Mouse (Mus musculus) gastrocnemius, postnatal 14 days (tissue): Measurements from ENCODE around the gene Car15. TPM values are rescaled to one million over a fixed set of nuclear protein-coding genes. Genes with fewer than 3 reads are reported as not detected.

Experiments used
- total RNA-seq, 2 experiments: library from RNA; stranded (reverse); gene quantifications; 2 replicates each; pipeline ENCODE4 v1.2.3; 2021

Car15 gene
- total RNA-seq, 2 experiments from 2014 or later, result 0.80 to 0.96 TPM

Other genes with a start within 250 kb of the Car15 start
- 1 to 10 TPM; 8.4 to 9.1 TPM for gene Smpd4, start 219.0 kb downstream of the Car15 start, total RNA-seq
- 1 to 10 TPM in 1 of 2 experiments, under 1 TPM in 1; 0.82 to 1.5 TPM for gene Ccdc74a, start 191.9 kb downstream of the Car15 start, total RNA-seq
- 10 to 100 TPM; 19.8 to 20.9 TPM for gene Med15, start 105.5 kb downstream of the Car15 start, total RNA-seq
- gene Klhl22, start 78.7 kb downstream of the Car15 start, total RNA-seq, result 10 to 100 TPM; 17.3 to 19.9 TPM
- gene Scarf2, start 41.1 kb downstream of the Car15 start, total RNA-seq, result 10 to 100 TPM in 1 of 2 experiments, 1 to 10 TPM in 1; 9.4 to 12.1 TPM
- not detected for gene B830017H08Rik, start 5.2 kb downstream of the Car15 start, total RNA-seq
- gene Gm20518, start 53.3 kb upstream of the Car15 start, total RNA-seq, result under 1 TPM; 0.16 to 0.29 TPM
- under 1 TPM in 1 of 2 experiments, not detected in 1; 0.16 TPM for gene Tssk1, start 55.9 kb upstream of the Car15 start, total RNA-seq
- gene Dgcr2, start 60.2 kb upstream of the Car15 start, total RNA-seq, result 10 to 100 TPM; 26.4 to 30.6 TPM
- not detected for gene Tssk2, start 60.3 kb upstream of the Car15 start, total RNA-seq
- gene Ess2, start 73.0 kb upstream of the Car15 start, total RNA-seq, result 1 to 10 TPM; 9.0 to 9.3 TPM
- gene Gsc2, start 76.7 kb upstream of the Car15 start, total RNA-seq, result not detected
- gene Slc25a1, start 89.9 kb upstream of the Car15 start, total RNA-seq, result 1 to 10 TPM; 4.9 to 7.7 TPM
- under 1 TPM in 1 of 2 experiments, not detected in 1; 0.38 TPM for gene Vpreb2, start 142.1 kb upstream of the Car15 start, total RNA-seq
- gene Dgcr6, start 214.5 kb upstream of the Car15 start, total RNA-seq, result 10 to 100 TPM; 26.6 to 28.5 TPM